Mouse (Mus musculus): ENCODE data around the gene Zbtb43. TPM values are rescaled to one million over a fixed set of nuclear protein-coding genes. Genes with fewer than 3 reads are reported as not detected.

Zbtb43 gene
- polyA plus RNA-seq, 1 experiment from 2014 or later: 15.3 TPM

DNA sequence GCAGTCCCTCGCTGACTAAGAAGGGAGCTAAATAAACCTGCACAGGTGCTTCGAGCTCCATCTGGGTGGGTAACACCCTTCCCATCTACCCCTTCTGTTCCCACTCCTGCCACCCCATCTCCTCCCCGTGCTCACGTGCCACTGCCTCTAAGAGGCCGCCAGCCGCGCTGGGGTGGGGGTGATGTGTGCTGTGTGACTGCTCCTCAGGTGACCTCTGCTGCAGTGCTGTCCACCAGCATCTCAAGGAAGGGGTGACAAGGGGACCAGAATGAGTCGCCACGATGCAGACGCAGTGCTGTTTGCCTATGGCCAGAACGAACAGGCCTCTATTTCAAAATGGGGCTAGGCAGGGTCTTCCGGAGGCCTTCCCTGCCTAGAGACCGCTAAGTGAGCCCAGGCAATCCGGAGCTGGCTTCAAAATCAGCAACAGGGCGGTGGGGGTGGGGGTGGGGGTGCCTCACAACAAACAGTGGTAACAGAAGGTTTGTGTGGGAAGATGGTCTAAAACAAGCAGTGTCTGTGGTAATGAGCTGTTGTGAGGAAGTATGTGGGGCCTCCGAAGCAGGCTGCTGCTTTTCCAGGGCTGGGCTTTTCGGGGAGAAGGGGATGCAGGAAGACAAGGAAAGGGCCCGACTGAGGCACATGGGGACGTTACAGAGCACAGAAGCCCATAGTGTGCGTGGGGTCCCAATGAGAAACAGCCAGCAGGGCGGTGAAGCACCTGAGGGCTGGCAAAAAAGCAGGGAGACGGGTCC, 19.1 kb downstream of the Zbtb43 start:
- no peak overlapping the region for H3K4me2 ChIP-seq (ENCODE audit: low read depth, low read length)

DNA sequence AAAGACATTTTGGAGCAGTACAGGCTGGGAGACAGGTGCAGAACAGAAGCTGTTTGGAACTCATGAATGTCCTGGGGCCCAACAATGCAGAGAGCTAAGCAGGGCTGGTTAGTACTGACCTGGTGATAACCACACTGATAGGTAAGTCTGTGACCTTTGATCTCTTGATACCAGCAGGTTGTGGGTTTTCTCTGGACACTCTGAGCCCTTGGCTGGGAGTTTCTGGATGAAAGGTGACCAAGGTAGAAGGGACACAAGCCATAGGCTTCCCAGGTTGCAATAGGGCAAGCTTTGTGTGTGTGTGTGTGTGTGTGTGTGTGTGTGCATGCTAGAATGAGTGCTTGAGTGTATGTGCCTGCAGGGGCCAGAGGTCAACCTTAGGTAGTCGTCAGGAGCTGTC, 21.6 kb downstream of the Zbtb43 start:
- H3K27ac ChIP-seq (ENCODE audit: low read length): no peak overlapping the region
- no peak overlapping the region for H3K4me3 ChIP-seq (replicated peaks; ENCODE audit: low read length)
- no peaks in the 10 kb centered on the region for H3K27me3 ChIP-seq (ENCODE audit: control insufficient read depth, insufficient read depth, low read length)
- no peak overlapping the region for H3K9ac ChIP-seq (ENCODE audit: low read length)
- no peaks in the 10 kb centered on the region for H3K9me3 ChIP-seq (replicated peaks; ENCODE audit: control insufficient read depth, low read length)
- ATAC-seq (ENCODE audit: insufficient read depth, low FRiP score): no peak
- H3K36me3 ChIP-seq (ENCODE audit: control insufficient read depth, insufficient read depth, low read length): 0 out of 2 replicates have a peak, but pooled peaks cover 4% of the 10 kb centered on the region
- WGBS: 46% methylated on average over 1 of the region's 1 CpGs
- H3K4me1 ChIP-seq (ENCODE audit: control insufficient read depth, insufficient read depth, low read length): peaks cover 2% of the 10 kb centered on the region; the same call in 1 of the 2 replicates
- H3K4me2 ChIP-seq (ENCODE audit: low read depth, low read length): no peak overlapping the region

More for the DNA sequence above, 19.1 kb downstream of the Zbtb43 start:
- ATAC-seq (ENCODE audit: insufficient read depth, low FRiP score): no peak
- Histone ChIP-seq H3K27me3 (ENCODE audit: control insufficient read depth, insufficient read depth, low read length) (no peaks in the 10 kb centered on the region), H3K4me3 (replicated peaks; ENCODE audit: low read length) (no peak overlapping the region), H3K4me1 (ENCODE audit: control insufficient read depth, insufficient read depth, low read length) (peaks cover 2% of the 10 kb centered on the region; the same call in 1 of the 2 replicates), H3K9ac (ENCODE audit: low read length) (no peak overlapping the region), H3K27ac (ENCODE audit: low read length) (no peak overlapping the region), H3K9me3 (replicated peaks; ENCODE audit: control insufficient read depth, low read length) (no peaks in the 10 kb centered on the region), H3K36me3 (ENCODE audit: control insufficient read depth, insufficient read depth, low read length) (0 out of 2 replicates have a peak, but pooled peaks cover 9% of the 10 kb centered on the region)
- WGBS: 89% methylated on average over 22 of the region's 22 CpGs

DNA sequence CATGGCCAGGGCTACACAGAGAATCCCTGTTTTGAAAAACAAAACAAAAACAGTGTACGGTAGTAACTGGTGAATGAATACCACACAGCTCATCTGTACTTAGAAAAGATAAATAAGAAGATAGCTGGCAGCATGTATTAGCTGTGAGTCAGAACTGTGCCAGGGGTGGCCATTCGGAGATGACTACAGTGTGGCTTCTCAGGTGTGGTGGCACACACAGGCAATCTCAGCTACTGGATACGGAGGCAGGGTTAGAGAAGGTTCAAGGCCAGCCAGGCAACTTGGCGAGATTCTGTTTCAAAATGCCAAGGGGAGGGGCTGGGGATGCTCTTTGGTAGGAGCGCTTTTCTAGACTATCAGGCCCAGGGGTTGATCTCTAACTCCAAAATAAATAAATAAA, 22.6 kb downstream of the Zbtb43 start:
- 91% methylated on average over 5 of the region's 5 CpGs for WGBS
- Histone ChIP-seq H3K4me1 (ENCODE audit: control insufficient read depth, insufficient read depth, low read length) (peaks cover 2% of the 10 kb centered on the region; the same call in 1 of the 2 replicates), H3K9me3 (replicated peaks; ENCODE audit: control insufficient read depth, low read length) (no peaks in the 10 kb centered on the region), H3K36me3 (ENCODE audit: control insufficient read depth, insufficient read depth, low read length) (0 out of 2 replicates have a peak, but pooled peaks cover 4% of the 10 kb centered on the region), H3K27me3 (ENCODE audit: control insufficient read depth, insufficient read depth, low read length) (no peaks in the 10 kb centered on the region), H3K4me3 (replicated peaks; ENCODE audit: low read length) (no peak overlapping the region), H3K4me2 (ENCODE audit: low read depth, low read length) (no peak overlapping the region), H3K27ac (ENCODE audit: low read length) (no peak overlapping the region), H3K9ac (ENCODE audit: low read length) (no peak overlapping the region)
- no peak for ATAC-seq (ENCODE audit: insufficient read depth, low FRiP score)

DNA sequence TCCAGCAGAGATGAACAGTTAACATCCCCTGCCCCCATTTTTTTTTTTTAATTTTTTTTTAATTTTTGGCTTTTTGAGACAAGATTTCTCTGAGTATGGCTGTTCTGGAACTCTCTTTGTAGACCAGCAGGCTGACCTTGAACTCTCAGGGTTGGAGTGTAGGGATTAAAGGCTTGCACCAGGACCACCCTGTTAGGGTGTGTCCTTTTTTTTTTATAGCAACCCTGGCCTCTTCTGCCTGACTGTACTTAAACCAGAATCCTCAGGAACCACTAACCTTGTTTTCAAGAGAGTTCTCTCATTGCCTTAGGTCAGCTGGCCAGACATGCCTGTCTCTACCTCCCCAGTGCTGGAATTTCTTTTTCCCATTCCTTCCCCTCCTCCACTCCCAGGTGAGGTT, 23.5 kb downstream of the Zbtb43 start:
- no peak for ATAC-seq (ENCODE audit: insufficient read depth, low FRiP score)
- Histone ChIP-seq H3K4me3 (replicated peaks; ENCODE audit: low read length) (no peak overlapping the region), H3K27ac (ENCODE audit: low read length) (peak overlapping the region; percentile 2; the same call in 1 of the 2 replicates), H3K4me2 (ENCODE audit: low read depth, low read length) (no peak overlapping the region), H3K9me3 (replicated peaks; ENCODE audit: control insufficient read depth, low read length) (no peaks in the 10 kb centered on the region), H3K4me1 (ENCODE audit: control insufficient read depth, insufficient read depth, low read length) (peaks cover 2% of the 10 kb centered on the region; the same call in 1 of the 2 replicates), H3K36me3 (ENCODE audit: control insufficient read depth, insufficient read depth, low read length) (0 out of 2 replicates have a peak, but pooled peaks cover 4% of the 10 kb centered on the region), H3K27me3 (ENCODE audit: control insufficient read depth, insufficient read depth, low read length) (no peaks in the 10 kb centered on the region), H3K9ac (ENCODE audit: low read length) (no peak overlapping the region)

DNA sequence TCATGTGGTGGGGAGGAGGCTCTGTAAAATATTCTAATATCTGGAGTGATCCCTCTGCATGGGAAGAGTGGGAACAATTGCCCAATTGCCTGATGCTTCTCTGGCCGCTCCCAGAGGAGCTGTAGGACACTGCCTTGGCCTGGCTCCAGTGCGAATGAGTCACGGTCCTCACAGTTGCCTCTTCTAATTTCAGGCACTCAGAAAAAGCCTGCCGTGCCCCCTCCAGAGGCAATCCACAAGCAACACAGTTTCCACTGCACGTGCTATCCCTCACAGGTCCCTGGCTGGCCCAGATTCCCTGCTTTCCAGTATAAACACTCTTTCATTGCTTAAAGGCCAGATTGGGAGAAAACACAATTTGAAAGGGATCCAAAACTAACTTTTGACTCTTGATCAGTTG, 24.0 kb downstream of the Zbtb43 start:
- Histone ChIP-seq H3K36me3 (ENCODE audit: control insufficient read depth, insufficient read depth, low read length) (0 out of 2 replicates have a peak, but pooled peaks cover 4% of the 10 kb centered on the region), H3K4me1 (ENCODE audit: control insufficient read depth, insufficient read depth, low read length) (peaks cover 2% of the 10 kb centered on the region; the same call in 1 of the 2 replicates), H3K27ac (ENCODE audit: low read length) (no peak overlapping the region), H3K4me3 (replicated peaks; ENCODE audit: low read length) (no peak overlapping the region), H3K9me3 (replicated peaks; ENCODE audit: control insufficient read depth, low read length) (no peaks in the 10 kb centered on the region), H3K27me3 (ENCODE audit: control insufficient read depth, insufficient read depth, low read length) (no peaks in the 10 kb centered on the region), H3K4me2 (ENCODE audit: low read depth, low read length) (no peak overlapping the region), H3K9ac (ENCODE audit: low read length) (no peak overlapping the region)
- ATAC-seq (ENCODE audit: insufficient read depth, low FRiP score): peak; percentile 44
- WGBS: 41% methylated on average over 5 of the region's 5 CpGs

DNA sequence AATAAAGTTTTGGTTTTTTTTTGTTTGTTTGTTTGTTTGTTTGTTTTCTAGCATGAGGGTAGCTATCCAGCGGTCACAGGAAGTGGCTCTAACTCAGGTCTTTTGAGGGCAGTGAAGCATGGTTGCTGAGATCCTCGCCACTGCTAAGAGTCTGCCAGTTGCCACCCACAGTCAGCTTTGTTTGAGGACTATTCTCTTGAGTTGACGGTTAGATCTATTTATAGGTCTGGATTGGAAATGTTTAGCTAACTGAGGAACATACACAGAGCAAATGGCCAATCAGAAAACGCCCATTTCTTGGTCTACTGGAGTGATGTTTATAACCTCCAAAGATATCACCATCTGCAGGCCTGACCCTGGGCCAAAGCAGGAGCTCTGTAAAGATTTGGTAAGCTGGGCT, 25.7 kb downstream of the Zbtb43 start:
- 45% methylated on average over 4 of the region's 4 CpGs for WGBS
- Histone ChIP-seq H3K4me2 (ENCODE audit: low read depth, low read length) (no peak overlapping the region), H3K27ac (ENCODE audit: low read length) (no peak overlapping the region), H3K36me3 (ENCODE audit: control insufficient read depth, insufficient read depth, low read length) (no peaks in the 10 kb centered on the region), H3K4me3 (replicated peaks; ENCODE audit: low read length) (no peak overlapping the region), H3K4me1 (ENCODE audit: control insufficient read depth, insufficient read depth, low read length) (peaks cover 2% of the 10 kb centered on the region; the same call in 1 of the 2 replicates), H3K9ac (ENCODE audit: low read length) (no peak overlapping the region), H3K27me3 (ENCODE audit: control insufficient read depth, insufficient read depth, low read length) (no peaks in the 10 kb centered on the region), H3K9me3 (replicated peaks; ENCODE audit: control insufficient read depth, low read length) (no peaks in the 10 kb centered on the region)
- ATAC-seq (ENCODE audit: insufficient read depth, low FRiP score): no peak

DNA sequence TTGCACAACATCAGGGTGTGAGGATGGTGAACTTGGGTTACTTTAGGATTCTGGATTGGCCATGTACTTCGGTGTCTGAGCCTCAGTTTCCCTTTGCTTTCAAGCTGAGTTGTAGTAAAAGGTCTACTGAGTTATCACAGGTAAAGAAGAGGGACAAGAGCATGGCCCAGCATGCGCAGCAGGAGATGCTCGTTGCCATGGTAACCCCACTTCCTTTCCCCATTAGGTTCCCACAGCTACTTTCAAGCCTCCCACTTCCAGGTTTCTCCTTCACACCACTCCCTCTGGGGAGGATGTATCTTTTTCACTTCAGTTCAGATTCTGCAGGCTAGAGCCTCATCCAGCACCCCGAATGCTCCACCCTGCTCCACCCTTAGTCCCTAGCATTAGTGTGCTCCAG, 27.5 kb downstream of the Zbtb43 start:
- no peaks in the 10 kb centered on the region for H3K9me3 ChIP-seq (replicated peaks; ENCODE audit: control insufficient read depth, low read length)
- no peaks in the 10 kb centered on the region for H3K27me3 ChIP-seq (ENCODE audit: control insufficient read depth, insufficient read depth, low read length)
- H3K4me2 ChIP-seq (ENCODE audit: low read depth, low read length): no peak overlapping the region
- H3K4me3 ChIP-seq (replicated peaks; ENCODE audit: low read length): no peak overlapping the region
- H3K9ac ChIP-seq (ENCODE audit: low read length): no peak overlapping the region
- peaks cover 2% of the 10 kb centered on the region; the same call in 1 of the 2 replicates for H3K4me1 ChIP-seq (ENCODE audit: control insufficient read depth, insufficient read depth, low read length)
- WGBS: 30% methylated on average over 4 of the region's 4 CpGs
- H3K27ac ChIP-seq (ENCODE audit: low read length): no peak overlapping the region
- no peaks in the 10 kb centered on the region for H3K36me3 ChIP-seq (ENCODE audit: control insufficient read depth, insufficient read depth, low read length)
- ATAC-seq (ENCODE audit: insufficient read depth, low FRiP score): no peak

DNA sequence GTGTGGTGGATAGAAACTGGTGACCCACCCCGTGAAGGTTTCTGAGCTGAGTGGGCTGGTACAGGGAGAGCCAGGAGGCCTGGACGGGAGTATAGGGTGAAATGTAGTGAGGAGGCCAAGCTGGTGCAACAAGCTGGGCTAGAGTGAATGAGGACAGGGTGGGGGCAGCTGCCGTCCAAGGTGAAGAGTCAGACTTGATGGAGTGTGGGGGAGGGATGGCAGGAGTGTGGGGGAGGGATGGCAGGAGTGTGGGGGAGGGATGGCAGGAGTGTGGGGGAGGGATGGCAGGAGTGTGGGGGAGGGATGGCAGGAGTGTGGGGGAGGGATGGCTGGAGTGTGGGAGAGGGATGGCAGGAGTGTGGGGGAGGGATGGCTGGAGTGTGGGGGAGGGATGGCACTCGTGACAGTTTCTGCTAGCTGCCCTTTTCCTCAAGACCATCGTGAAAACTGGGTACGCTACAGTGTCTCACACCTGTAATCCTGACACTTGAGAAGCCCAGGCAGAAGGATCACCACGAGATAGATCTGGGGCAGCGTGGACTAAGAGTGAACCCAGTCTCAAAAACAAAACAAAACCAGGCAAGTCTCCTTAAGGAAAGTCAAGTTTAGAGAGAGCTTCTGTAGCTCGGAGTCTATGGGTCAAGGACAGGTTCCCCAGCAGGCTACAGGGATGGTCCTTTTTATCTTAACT, 28.2 kb downstream of the Zbtb43 start:
- no peak for ATAC-seq (ENCODE audit: insufficient read depth, low FRiP score)
- no peak overlapping the region for H3K4me2 ChIP-seq (ENCODE audit: low read depth, low read length)
- H3K27ac ChIP-seq (ENCODE audit: low read length): no peak overlapping the region
- H3K36me3 ChIP-seq (ENCODE audit: control insufficient read depth, insufficient read depth, low read length): no peaks in the 10 kb centered on the region
- no peaks in the 10 kb centered on the region for H3K9me3 ChIP-seq (replicated peaks; ENCODE audit: control insufficient read depth, low read length)
- peaks cover 9% of the 10 kb centered on the region for H3K4me1 ChIP-seq (ENCODE audit: control insufficient read depth, insufficient read depth, low read length)
- no peak overlapping the region for H3K4me3 ChIP-seq (replicated peaks; ENCODE audit: low read length)
- H3K27me3 ChIP-seq (ENCODE audit: control insufficient read depth, insufficient read depth, low read length): no peaks in the 10 kb centered on the region
- 23% methylated on average over 9 of the region's 9 CpGs for WGBS
- no peak overlapping the region for H3K9ac ChIP-seq (ENCODE audit: low read length)

DNA sequence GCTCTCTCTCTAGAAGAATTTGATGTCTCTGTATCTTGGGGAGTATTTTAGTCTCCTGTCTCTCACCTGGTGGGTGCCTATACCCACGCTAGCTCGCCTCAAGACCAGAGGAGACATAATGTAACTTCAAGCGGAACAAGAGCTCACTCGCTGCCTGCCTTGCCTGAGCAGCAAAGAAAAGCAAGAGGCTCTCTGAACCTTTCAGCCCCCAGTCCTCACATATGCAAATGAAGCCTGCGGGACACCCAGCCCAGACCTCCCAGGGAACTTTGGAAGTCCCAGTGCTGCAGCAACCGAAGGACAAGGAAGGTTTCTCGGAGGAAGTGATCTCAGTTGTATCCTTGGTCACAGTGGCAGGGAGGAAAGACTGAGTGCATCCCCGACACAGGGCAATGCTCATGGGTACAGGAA, 28.9 kb downstream of the Zbtb43 start:
- H3K36me3 ChIP-seq (ENCODE audit: control insufficient read depth, insufficient read depth, low read length): no peaks in the 10 kb centered on the region
- peaks cover 9% of the 10 kb centered on the region; the same call in 1 of the 2 replicates for H3K4me1 ChIP-seq (ENCODE audit: control insufficient read depth, insufficient read depth, low read length)
- no peak overlapping the region for H3K9ac ChIP-seq (ENCODE audit: low read length)
- no peaks in the 10 kb centered on the region for H3K9me3 ChIP-seq (replicated peaks; ENCODE audit: control insufficient read depth, low read length)
- no peak overlapping the region for H3K27ac ChIP-seq (ENCODE audit: low read length)
- no peaks in the 10 kb centered on the region for H3K27me3 ChIP-seq (ENCODE audit: control insufficient read depth, insufficient read depth, low read length)
- 33% methylated on average over 8 of the region's 8 CpGs for WGBS
- H3K4me3 ChIP-seq (replicated peaks; ENCODE audit: low read length): no peak overlapping the region
- no peak for ATAC-seq (ENCODE audit: insufficient read depth, low FRiP score)
- no peak overlapping the region for H3K4me2 ChIP-seq (ENCODE audit: low read depth, low read length)

Data from stomach, embryonic 16.5 days (tissue).